Mouse (Mus musculus) intestine, embryonic 16.5 days (tissue): Measurements from ENCODE around the gene Gpc3. TPM values are rescaled to one million over a fixed set of nuclear protein-coding genes. Genes with fewer than 3 reads are reported as not detected.

Experiments
- ATAC-seq: fragments of 200-750 bp; cut with Nextera tagmentation; 2 replicates; pipeline ENCODE4 v1.8.0; 2017; ENCODE audit warnings: moderate TSS enrichment, moderate library complexity
- H3K27ac ChIP-seq: fragments of 300-500 bp; sonication (generic); 2 replicates; pipeline ENCODE4 v1.5.1; 2014; ENCODE audit warnings: mild to moderate bottlenecking, low read length
- H3K27me3 ChIP-seq: fragments of 300-500 bp; sonication (generic); replicated peaks from 2 replicates; pipeline ENCODE4 v1.6.1; 2014; ENCODE audit warnings: low read length, control low read depth, mixed read lengths; ENCODE audit not compliant: control insufficient read depth, insufficient read depth
- H3K36me3 ChIP-seq: fragments of 300-500 bp; sonication (generic); 2 replicates; pipeline ENCODE4 v1.6.1; 2014; ENCODE audit warnings: low read length, control low read depth; ENCODE audit not compliant: control insufficient read depth, insufficient read depth
- H3K4me1 ChIP-seq: fragments of 300-500 bp; sonication (generic); 2 replicates; pipeline ENCODE4 v1.6.1; 2014; ENCODE audit warnings: low read length, control low read depth, mixed read lengths; ENCODE audit not compliant: control insufficient read depth, insufficient read depth
- H3K4me2 ChIP-seq: fragments of 300-500 bp; sonication (generic); 2 replicates; pipeline ENCODE4 v1.6.1; 2014; ENCODE audit warnings: low read depth, low read length, control low read depth
- H3K4me3 ChIP-seq: fragments of 300-500 bp; sonication (generic); 2 replicates; pipeline ENCODE4 v1.5.1; 2014; ENCODE audit warnings: mild to moderate bottlenecking, low read length
- H3K9ac ChIP-seq: fragments of 300-500 bp; sonication (generic); 2 replicates; pipeline ENCODE4 v1.6.1; 2014; ENCODE audit warnings: low read depth, low read length
- H3K9me3 ChIP-seq: fragments of 300-500 bp; sonication (generic); 2 replicates; pipeline ENCODE4 v1.6.1; 2016; ENCODE audit warnings: low read length, control low read depth; ENCODE audit not compliant: control insufficient read depth
- WGBS: fragments of 180-500 bp; shearing (Covaris S2); extraction: QIAGEN DNeasy Blood & Tissue Kit; methylation state at CpG from one replicate; pipeline ENCODE4 v1.1.7; 2014; 5-methylcytosine and 5-hydroxymethylcytosine counted together
- polyA plus RNA-seq: library from polyadenylated mRNA; unstranded; fragments of >200 nt; fragmentation: Nextera tagmentation; extraction: Ambion mirVana; gene quantifications from 2 replicates; pipeline ENCODE4 v1.2.1, GENCODE M21; 2015

Gene Gpc3
- polyA plus RNA-seq, 1 experiment from 2014 or later = 507 TPM

GRCm38 (mm10) chrX:52448496-52448895, 165.3 kb downstream of the Gpc3 start:
- Histone ChIP-seq H3K4me3 (no peak overlapping the region), H3K9ac (no peak overlapping the region), H3K4me2 (no peak overlapping the region), H3K9me3 (no peaks in the 10 kb centered on the region), H3K27ac (no peak overlapping the region), H3K36me3 (no peaks in the 10 kb centered on the region), H3K4me1 (no peaks in the 10 kb centered on the region), H3K27me3 (no peaks in the 10 kb centered on the region)
- no peak for ATAC-seq
- 49% methylated on average over 3 of the region's 3 CpGs for WGBS

GRCm38 (mm10) chrX:52446530-52446929, 167.2 kb downstream of the Gpc3 start:
- no peaks in the 10 kb centered on the region for H3K36me3 ChIP-seq
- no peaks in the 10 kb centered on the region for H3K4me1 ChIP-seq
- no peak overlapping the region for H3K27ac ChIP-seq
- ATAC-seq = no peak
- no peak overlapping the region for H3K4me3 ChIP-seq
- WGBS = 48% methylated on average over 3 of the region's 3 CpGs
- H3K4me2 ChIP-seq = no peak overlapping the region
- no peak overlapping the region for H3K9ac ChIP-seq
- H3K9me3 ChIP-seq = no peaks in the 10 kb centered on the region
- H3K27me3 ChIP-seq = no peaks in the 10 kb centered on the region

- Histone ChIP-seq H3K9me3 (no peaks in the 10 kb centered on the region), H3K27me3 (no peaks in the 10 kb centered on the region), H3K9ac (no peak overlapping the region), H3K4me1 (no peaks in the 10 kb centered on the region), H3K4me3 (no peak overlapping the region), H3K36me3 (no peaks in the 10 kb centered on the region), H3K27ac (no peak overlapping the region), H3K4me2 (no peak overlapping the region)
- WGBS = 75% methylated on average over 2 of the region's 2 CpGs
- no peak for ATAC-seq
Measured at GRCm38 (mm10) chrX:52444977-52445376, 168.8 kb downstream of the Gpc3 start.

- H3K36me3 ChIP-seq = no peaks in the 10 kb centered on the region
- WGBS = 64% methylated on average over 3 of the region's 3 CpGs
- no peak for ATAC-seq
Measured at GRCm38 (mm10) chrX:52441798-52442197, 172.0 kb downstream of the Gpc3 start.

GRCm38 (mm10) chrX:52439421-52439820, 174.3 kb downstream of the Gpc3 start:
- H3K9me3 ChIP-seq = no peaks in the 10 kb centered on the region
- 66% methylated on average over 5 of the region's 5 CpGs for WGBS
- no peak overlapping the region for H3K9ac ChIP-seq
- H3K4me3 ChIP-seq = no peak overlapping the region
- H3K4me2 ChIP-seq = no peak overlapping the region
- ATAC-seq = no peak
- no peaks in the 10 kb centered on the region for H3K27me3 ChIP-seq
- no peak overlapping the region for H3K27ac ChIP-seq
- no peaks in the 10 kb centered on the region for H3K36me3 ChIP-seq
- H3K4me1 ChIP-seq = no peaks in the 10 kb centered on the region

More at GRCm38 (mm10) chrX:52441798-52442197, 172.0 kb downstream of the Gpc3 start:
- Histone ChIP-seq H3K9ac (no peak overlapping the region), H3K27ac (no peak overlapping the region), H3K27me3 (no peaks in the 10 kb centered on the region), H3K4me2 (no peak overlapping the region), H3K9me3 (no peaks in the 10 kb centered on the region), H3K4me3 (no peak overlapping the region), H3K4me1 (no peaks in the 10 kb centered on the region)

- Histone ChIP-seq H3K27me3 (no peaks in the 10 kb centered on the region), H3K27ac (no peak overlapping the region), H3K9ac (no peak overlapping the region), H3K4me1 (no peaks in the 10 kb centered on the region), H3K9me3 (no peaks in the 10 kb centered on the region), H3K36me3 (no peaks in the 10 kb centered on the region), H3K4me2 (no peak overlapping the region), H3K4me3 (no peak overlapping the region)
- no peak for ATAC-seq
- WGBS = 90% methylated on average over 5 of the region's 5 CpGs
Measured at GRCm38 (mm10) chrX:52425605-52426004, 188.1 kb downstream of the Gpc3 start.

- H3K4me3 ChIP-seq = no peak overlapping the region
- H3K9ac ChIP-seq = no peak overlapping the region
- no peak overlapping the region for H3K4me2 ChIP-seq
- no peaks in the 10 kb centered on the region for H3K27me3 ChIP-seq
- H3K27ac ChIP-seq = no peak overlapping the region
- H3K4me1 ChIP-seq = no peaks in the 10 kb centered on the region
- H3K9me3 ChIP-seq = no peaks in the 10 kb centered on the region
- no peaks in the 10 kb centered on the region for H3K36me3 ChIP-seq
- WGBS = 74% methylated on average over 3 of the region's 3 CpGs
- ATAC-seq = no peak
Measured at GRCm38 (mm10) chrX:52419850-52420249, 193.9 kb downstream of the Gpc3 start.

- H3K36me3 ChIP-seq = no peaks in the 10 kb centered on the region
- H3K27me3 ChIP-seq = no peaks in the 10 kb centered on the region
- H3K4me2 ChIP-seq = no peak overlapping the region
- no peak overlapping the region for H3K27ac ChIP-seq
- no peak for ATAC-seq
- no peak overlapping the region for H3K9ac ChIP-seq
- no peak overlapping the region for H3K4me3 ChIP-seq
- no peaks in the 10 kb centered on the region for H3K4me1 ChIP-seq
- 77% methylated on average over 3 of the region's 3 CpGs for WGBS
- H3K9me3 ChIP-seq = no peaks in the 10 kb centered on the region
Measured at GRCm38 (mm10) chrX:52412936-52413335, 200.8 kb downstream of the Gpc3 start.

- Histone ChIP-seq H3K27ac (no peak overlapping the region), H3K36me3 (no peaks in the 10 kb centered on the region), H3K9me3 (no peaks in the 10 kb centered on the region), H3K4me2 (no peak overlapping the region), H3K4me3 (no peak overlapping the region), H3K4me1 (no peaks in the 10 kb centered on the region), H3K27me3 (no peaks in the 10 kb centered on the region), H3K9ac (no peak overlapping the region)
- 93% methylated on average over 2 of the region's 2 CpGs for WGBS
- no peak for ATAC-seq
Measured at GRCm38 (mm10) chrX:52401188-52401587, 212.6 kb downstream of the Gpc3 start.

GRCm38 (mm10) chrX:52375129-52375528, 238.6 kb downstream of the Gpc3 start:
- Histone ChIP-seq H3K27ac (no peak overlapping the region), H3K9me3 (no peaks in the 10 kb centered on the region), H3K9ac (no peak overlapping the region), H3K4me1 (no peaks in the 10 kb centered on the region), H3K27me3 (no peaks in the 10 kb centered on the region; the same call in 1 of the 2 replicates), H3K4me3 (no peak overlapping the region), H3K36me3 (no peaks in the 10 kb centered on the region), H3K4me2 (no peak overlapping the region)
- 56% methylated on average over 3 of the region's 3 CpGs for WGBS
- no peak for ATAC-seq
